Mouse (Mus musculus) heart, postnatal 0 days (tissue): Measurements from ENCODE around the gene Upf3a.

Experiments
- CTCF ChIP-seq: IDR thresholded peaks from 2 replicates; pipeline ENCODE4 v1.5.1; 2016; ENCODE audit warnings: antibody characterized with exemption, control low read depth, low read depth
- EP300 ChIP-seq: IDR thresholded peaks from 2 replicates; pipeline ENCODE4 v1.6.1; 2016; ENCODE audit warnings: antibody characterized with exemption, low read depth

GRCm38 (mm10) chr8:13828598-13829172 is 43.3 kb downstream of the Upf3a start:
- TF ChIP-seq CTCF, result no peak
- TF ChIP-seq EP300, result no peak
